Mouse (Mus musculus): ENCODE measurements around the gene Hmgn1.

DNA sequence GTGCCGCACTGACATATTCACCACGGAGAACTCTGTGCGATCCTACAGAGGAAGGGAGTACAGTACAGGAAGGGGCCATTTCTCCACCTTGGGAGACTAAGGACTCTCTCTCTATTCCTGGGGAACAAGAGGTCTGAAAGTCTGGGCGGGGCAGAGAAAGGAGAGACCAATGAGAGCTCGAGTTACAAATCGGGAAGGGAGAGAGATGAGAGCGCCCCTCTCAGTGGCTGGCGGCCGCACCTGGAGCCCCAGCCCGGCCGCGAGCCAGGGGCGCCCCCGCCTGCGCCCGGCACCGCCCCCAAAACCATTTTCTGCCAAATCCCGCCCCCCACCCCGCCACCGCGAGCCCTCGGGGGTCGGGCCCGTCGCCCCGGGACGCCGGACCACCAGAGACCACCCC lies 46.2 kb downstream of the Hmgn1 start:
- TF ChIP-seq CTCF (IDR thresholded peaks at IDR 0.05; ENCODE audit: low read depth) (no peak), EP300 (IDR thresholded peaks at IDR 0.05; ENCODE audit: low read depth) (no peak)

Measured in liver, postnatal 0 days (tissue).